Mouse (Mus musculus) spleen, adult 2 months (tissue): ENCODE results near the gene Zfp28. TPM values are rescaled to one million over a fixed set of nuclear protein-coding genes. Genes with fewer than 3 reads are reported as not detected.

Experiments used
- DNase-seq, 2 experiments: peaks; one replicate each; pipeline versions ENCODE4 v3.0.0 to v3.0.0-alpha.2; 2012 to 2021; ENCODE audit warnings: low spot score in 2 of 2, low read depth in 1 of 2
- H3K27ac ChIP-seq: fragments of 200-500 bp; 2 replicates; pipeline ENCODE4 v1.5.1; 2012; ENCODE audit warnings: low read length, inconsistent platforms; ENCODE audit not compliant: insufficient read depth
- H3K27me3 ChIP-seq: fragments of 200-500 bp; 2 replicates; pipeline ENCODE4 v1.6.1; 2012; ENCODE audit warnings: mild to moderate bottlenecking, moderate library complexity, low read length, inconsistent platforms; ENCODE audit not compliant: control insufficient read depth, insufficient read depth
- H3K36me3 ChIP-seq: fragments of 200-500 bp; 2 replicates; pipeline ENCODE4 v1.6.1; 2012; ENCODE audit warnings: mild to moderate bottlenecking, low read length, inconsistent platforms; ENCODE audit not compliant: control insufficient read depth, insufficient read depth
- H3K4me1 ChIP-seq: fragments of 200-500 bp; 2 replicates; pipeline ENCODE4 v1.6.1; 2011; ENCODE audit warnings: inconsistent platforms; ENCODE audit not compliant: control insufficient read depth, insufficient read depth, insufficient read length
- H3K4me3 ChIP-seq: fragments of 200-500 bp; 2 replicates; pipeline ENCODE4 v1.5.1; 2011; ENCODE audit warnings: mild to moderate bottlenecking, inconsistent platforms; ENCODE audit not compliant: insufficient read depth, insufficient read length; ENCODE audit errors: extremely low read depth
- CTCF ChIP-seq: fragments of 200-500 bp; IDR thresholded peaks from 2 replicates; pipeline ENCODE4 v1.5.1; 2011; ENCODE audit warnings: mild to moderate bottlenecking, inconsistent platforms; ENCODE audit not compliant: insufficient read depth, insufficient read length, insufficient replicate concordance; ENCODE audit errors: extremely low read depth
- POLR2A ChIP-seq: fragments of 200-500 bp; IDR thresholded peaks from 2 replicates; pipeline ENCODE4 v1.6.1; 2011; ENCODE audit warnings: low read depth, low read length, inconsistent platforms
- WGBS: fragments of 180-500 bp; shearing (Covaris S2); methylation state at CpG from one replicate; pipeline ENCODE4 v1.1.7; 2018; 5-methylcytosine and 5-hydroxymethylcytosine counted together
- polyA plus RNA-seq: library from polyadenylated mRNA; depleted of rRNA; stranded (reverse); fragments of >200 nt; gene quantifications from 2 replicates; pipeline ENCODE4 v1.2.3, GENCODE M21; 2012

Zfp28 gene
- polyA plus RNA-seq, 1 experiment: 1.4 TPM

DNA sequence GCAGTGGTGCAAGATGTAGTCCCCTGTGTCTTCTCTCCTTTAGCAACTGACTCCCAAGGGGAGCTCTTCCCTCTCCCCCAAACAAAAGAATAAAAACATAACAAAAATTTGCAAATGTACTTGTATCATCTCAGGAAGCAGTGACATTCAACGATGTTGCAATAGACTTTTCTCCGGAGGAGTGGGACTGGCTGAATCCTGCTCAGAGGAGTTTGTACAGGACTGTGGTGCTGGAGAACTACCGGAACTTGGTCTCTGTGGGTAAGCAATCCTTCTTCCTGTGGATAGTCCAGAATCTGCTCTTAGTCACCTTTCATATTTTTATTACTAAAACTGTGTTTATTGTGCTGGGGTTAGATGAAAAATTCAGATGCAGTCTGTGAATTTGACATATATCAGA, 10.1 kb upstream of the Zfp28 start:
- peaks cover 4% of the 10 kb centered on the region; the same call in 1 of the 2 replicates for H3K36me3 ChIP-seq
- no peaks in the 10 kb centered on the region for H3K4me1 ChIP-seq
- H3K4me3 ChIP-seq: no peak overlapping the region
- TF ChIP-seq POLR2A (no peak), CTCF (no peak)
- H3K27me3 ChIP-seq: no peaks in the 10 kb centered on the region
- no peak overlapping the region for H3K27ac ChIP-seq
- DNase-seq: no peak
- 84% methylated on average over 3 of the region's 3 CpGs for WGBS

DNA sequence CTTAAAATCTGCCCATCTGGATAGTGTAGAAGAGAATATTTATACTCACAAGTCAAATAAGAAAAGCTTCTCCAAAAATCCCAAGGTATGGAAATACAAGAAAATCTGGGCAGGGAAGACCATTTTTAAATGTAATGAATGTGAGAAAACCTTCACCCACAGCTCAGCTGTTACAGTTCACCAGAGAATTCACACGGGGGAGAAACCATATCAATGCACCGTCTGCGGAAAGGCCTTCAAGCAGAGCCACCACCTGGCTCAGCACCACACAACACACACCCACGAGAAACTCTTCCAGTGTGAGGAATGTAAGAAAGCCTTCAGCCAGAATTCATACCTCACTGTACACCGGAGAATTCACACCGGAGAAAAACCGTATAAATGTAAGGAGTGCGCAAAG, 4.7 kb upstream of the Zfp28 start:
- H3K4me1 ChIP-seq: peaks cover 3% of the 10 kb centered on the region
- H3K4me3 ChIP-seq: no peak overlapping the region
- TF ChIP-seq CTCF (no peak), POLR2A (no peak)
- DNase-seq: no peak
- H3K36me3 ChIP-seq: no peaks in the 10 kb centered on the region
- no peaks in the 10 kb centered on the region for H3K27me3 ChIP-seq
- 83% methylated on average over 8 of the region's 8 CpGs for WGBS
- no peak overlapping the region for H3K27ac ChIP-seq

DNA sequence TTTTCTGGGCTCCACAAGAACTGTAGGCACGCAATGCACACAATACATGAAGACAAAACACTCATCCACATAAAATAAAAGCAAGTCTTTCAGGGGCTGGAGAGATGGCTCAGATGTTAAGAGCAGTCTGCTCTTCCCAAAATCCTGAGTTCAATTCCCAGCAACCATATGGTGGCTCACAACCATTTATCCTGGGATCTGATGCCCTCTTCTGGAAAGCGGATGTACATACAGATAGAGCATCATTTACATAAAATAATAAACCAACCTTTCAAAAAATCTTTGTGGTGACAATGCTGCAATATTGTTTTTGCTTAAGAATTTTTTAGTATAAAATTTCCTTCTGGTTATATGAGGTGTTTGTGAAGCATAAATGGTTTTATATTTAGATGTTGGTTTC, 1.7 kb upstream of the Zfp28 start:
- TF ChIP-seq POLR2A: no peak
- no peak for TF ChIP-seq CTCF
- Histone ChIP-seq H3K4me1 (peaks cover 9% of the 10 kb centered on the region), H3K4me3 (no peak overlapping the region), H3K36me3 (no peaks in the 10 kb centered on the region), H3K27ac (no peak overlapping the region), H3K27me3 (no peaks in the 10 kb centered on the region)
- no peak for DNase-seq
- 84% methylated on average over 2 of the region's 2 CpGs for WGBS

DNA sequence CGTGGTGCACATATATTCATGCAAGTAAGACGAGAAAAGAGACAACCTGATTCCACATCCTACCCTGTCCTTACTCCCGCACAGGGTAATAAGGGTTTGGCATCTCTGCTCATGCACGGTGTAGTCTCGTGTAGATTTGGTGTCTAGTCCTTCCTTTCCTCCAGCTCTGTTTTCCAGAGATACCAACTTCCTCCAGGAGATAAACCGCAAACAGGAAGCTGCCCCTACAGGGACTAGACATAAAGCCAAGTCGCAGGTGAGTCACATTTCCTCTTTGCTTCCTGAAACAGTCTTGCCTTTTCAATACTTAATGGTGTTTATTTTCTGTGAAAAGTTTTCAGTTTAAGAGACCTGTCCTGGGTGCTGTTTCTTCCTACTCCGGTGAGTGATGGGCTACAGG, 916 bp downstream of the Zfp28 start:
- no peak for DNase-seq
- TF ChIP-seq POLR2A: no peak
- no peak for TF ChIP-seq CTCF
- no peaks in the 10 kb centered on the region for H3K27me3 ChIP-seq
- H3K27ac ChIP-seq: no peak overlapping the region
- no peaks in the 10 kb centered on the region for H3K36me3 ChIP-seq
- WGBS: 17% methylated on average over 8 of the region's 8 CpGs
- no peak overlapping the region for H3K4me3 ChIP-seq
- H3K4me1 ChIP-seq: peaks cover 9% of the 10 kb centered on the region

DNA sequence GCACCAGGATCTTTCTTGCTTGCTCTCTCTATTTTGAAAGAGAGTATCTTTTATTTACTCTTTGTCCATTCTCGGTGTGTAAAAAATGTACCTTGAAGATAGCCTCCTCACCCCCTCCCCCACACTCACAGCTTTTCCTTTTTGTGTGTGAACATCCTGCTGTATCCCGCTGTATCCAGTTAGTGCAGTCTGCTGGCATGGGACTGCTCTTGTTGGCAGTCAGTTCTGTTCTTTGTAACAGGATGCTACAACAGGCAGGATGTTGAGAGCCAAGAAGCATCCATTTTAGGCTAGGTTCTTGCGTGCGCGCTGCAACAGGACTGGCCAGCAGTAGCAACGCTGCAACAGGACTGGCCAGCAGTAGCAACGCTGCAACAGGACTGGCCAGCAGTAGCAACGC, 3.9 kb downstream of the Zfp28 start:
- WGBS: 92% methylated on average over 8 of the region's 8 CpGs
- no peak for DNase-seq

DNA sequence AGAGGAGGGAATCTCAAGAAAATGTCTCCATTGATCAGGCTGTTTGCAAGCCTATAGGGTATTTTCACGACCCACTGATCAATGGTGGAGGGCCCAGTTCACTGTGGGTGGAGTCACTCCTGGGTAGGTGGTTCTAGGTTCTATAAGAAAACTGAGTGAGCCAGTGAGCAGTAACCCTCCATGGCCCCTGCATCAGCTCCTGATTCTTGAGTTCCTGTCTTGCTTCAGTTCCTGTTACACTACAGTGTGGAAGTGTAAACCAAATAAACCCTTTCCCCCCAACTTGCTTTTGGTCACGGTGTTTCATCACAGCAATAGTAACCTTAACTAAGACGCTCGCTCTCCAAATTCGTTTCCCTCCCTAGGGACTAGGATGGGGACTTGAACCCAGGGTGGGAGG, 5.9 kb downstream of the Zfp28 start:
- 90% methylated on average over 5 of the region's 5 CpGs for WGBS

More for the DNA sequence above, 3.9 kb downstream of the Zfp28 start:
- H3K36me3 ChIP-seq: no peaks in the 10 kb centered on the region; the same call in 1 of the 2 replicates
- no peak overlapping the region for H3K4me3 ChIP-seq
- no peak overlapping the region for H3K27ac ChIP-seq
- TF ChIP-seq CTCF (no peak), POLR2A (no peak)
- H3K4me1 ChIP-seq: peaks cover 9% of the 10 kb centered on the region
- H3K27me3 ChIP-seq: no peaks in the 10 kb centered on the region

DNA sequence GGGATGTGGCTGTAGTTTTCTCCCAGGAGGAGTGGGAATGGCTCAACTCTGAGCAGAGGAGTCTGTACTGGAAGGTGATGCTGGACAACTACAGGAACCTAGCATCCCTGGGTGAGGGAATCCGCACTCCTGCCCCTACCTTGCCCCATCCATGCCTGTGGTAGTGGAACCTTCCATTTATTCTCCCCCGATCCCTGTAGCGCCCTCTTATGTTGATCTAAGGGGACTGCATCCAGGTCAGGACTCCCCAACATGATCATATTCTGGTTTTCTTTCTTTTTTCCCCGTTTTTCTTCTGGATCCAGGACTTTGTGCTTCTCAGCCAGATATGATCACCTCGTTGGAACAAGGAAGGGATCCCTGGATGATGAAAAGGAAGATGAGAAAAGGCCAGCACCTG, 6.4 kb downstream of the Zfp28 start:
- WGBS: 79% methylated on average over 5 of the region's 5 CpGs
- Histone ChIP-seq H3K27ac (no peak overlapping the region), H3K4me3 (no peak overlapping the region), H3K36me3 (no peaks in the 10 kb centered on the region; the same call in 1 of the 2 replicates), H3K27me3 (no peaks in the 10 kb centered on the region), H3K4me1 (no peaks in the 10 kb centered on the region)
- no peak for TF ChIP-seq POLR2A
- no peak for DNase-seq

More for the DNA sequence above, 5.9 kb downstream of the Zfp28 start:
- DNase-seq: no peak
- H3K4me3 ChIP-seq: no peak overlapping the region
- H3K36me3 ChIP-seq: no peaks in the 10 kb centered on the region; the same call in 1 of the 2 replicates
- no peak overlapping the region for H3K27ac ChIP-seq
- no peaks in the 10 kb centered on the region for H3K27me3 ChIP-seq
- no peak for TF ChIP-seq CTCF
- TF ChIP-seq POLR2A: no peak
- H3K4me1 ChIP-seq: peaks cover under 1% of the 10 kb centered on the region; the same call in 1 of the 2 replicates
